Mouse (Mus musculus) heart, adult 2 months (tissue): Measurements from ENCODE around the gene Cldn16.

Experiments used
- CTCF ChIP-seq: fragments of 200-600 bp; IDR thresholded peaks from 2 replicates; pipeline ENCODE4 v1.8.1; 2022; ENCODE audit warnings: antibody characterized with exemption, mild to moderate bottlenecking, moderate library complexity
- EP300 ChIP-seq: fragments of 200-500 bp; IDR thresholded peaks from 2 replicates; pipeline ENCODE4 v1.6.1; 2011; ENCODE audit warnings: low read depth, low read length, control low read depth; ENCODE audit not compliant: insufficient read depth

DNA sequence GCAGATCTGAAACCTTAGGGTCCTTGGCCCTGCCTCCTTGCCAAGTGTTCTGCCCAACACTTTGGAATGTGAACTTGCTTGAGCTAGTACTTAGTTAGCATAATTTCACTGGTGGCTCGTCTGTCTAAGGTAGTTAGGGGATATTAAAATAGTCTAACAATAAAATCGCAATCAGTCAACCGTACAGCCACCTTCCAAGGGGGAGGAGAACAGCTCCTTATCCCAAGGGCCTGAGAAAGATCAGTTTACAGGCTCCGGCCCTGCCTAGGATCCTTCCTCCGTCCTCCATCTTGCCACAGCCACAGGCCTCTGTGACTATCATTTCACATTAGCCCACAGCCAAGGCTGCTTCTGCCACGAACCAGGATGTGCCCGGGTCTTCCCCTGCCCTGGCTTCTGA is at the start of gene Cldn16:
- TF ChIP-seq CTCF (no peak), EP300 (no peak)
